In genomic region chr10:120961756-120962155, GRCm38 (mm10) we compare ENCODE assay signal across 23 mouse cellular contexts. TPM values are rescaled to one million over a fixed set of nuclear protein-coding genes. Genes with fewer than 3 reads are reported as not detected.
DNase-seq lines count a peak whose midpoint lies in the region; ATAC-seq and TF ChIP-seq lines count a peak whose summit lies in the region.
"Had no signal": no experiment of that assay in that cellular context is flagged by ENCODE, and none has a peak within 500 bp of the region (broad histone marks: within the 10 kb centered on the region; RNA-seq: fewer than 3 reads in every experiment).

No protein-coding gene starts in this region.

- H3K4me2 ChIP-seq in heart, embryonic 11.5 days, result no peak overlapping the region
- H3K4me2 ChIP-seq: embryonic facial prominence, embryonic 15.5 days; heart, embryonic 15.5 days had no signal

- TF ChIP-seq EP300 in ES-Bruce4 (IDR thresholded peaks at IDR 0.05; ENCODE audit: insufficient read depth, low read depth, low read length), result no peak

- no peaks in the 10 kb centered on the region for H3K36me3 ChIP-seq in heart, embryonic 11.5 days (ENCODE audit: control insufficient read depth, insufficient read depth, low read length)
- H3K36me3 ChIP-seq in megakaryocyte, embryonic 14.5 days (replicated peaks; ENCODE audit: low read length), result peaks cover 34% of the 10 kb centered on the region
- H3K36me3 ChIP-seq in ES-Bruce4 (ENCODE audit: control insufficient read depth, insufficient read depth, low read length, poor library complexity, severe bottlenecking), result no peaks in the 10 kb centered on the region; the same call in 1 of the 2 replicates
- H3K36me3 ChIP-seq: heart, embryonic 15.5 days had no signal

- H3K27me3 ChIP-seq in heart, embryonic 11.5 days (ENCODE audit: control insufficient read depth, insufficient read depth, low read length), result no peaks in the 10 kb centered on the region
- H3K27me3 ChIP-seq in megakaryocyte, embryonic 14.5 days (replicated peaks), result no peaks in the 10 kb centered on the region
- no peaks in the 10 kb centered on the region for H3K27me3 ChIP-seq in ES-Bruce4 (ENCODE audit: control insufficient read depth, insufficient read depth, low read length, poor library complexity, severe bottlenecking)
- H3K27me3 ChIP-seq: CH12.LX; embryonic facial prominence, embryonic 15.5 days; heart, embryonic 15.5 days had no signal

- no peak overlapping the region for H3K9ac ChIP-seq in heart, embryonic 11.5 days (ENCODE audit: low read depth, low read length)
- no peak overlapping the region for H3K9ac ChIP-seq in ES-Bruce4 (ENCODE audit: low read depth, poor library complexity, severe bottlenecking)
- H3K9ac ChIP-seq: embryonic facial prominence, embryonic 15.5 days; heart, embryonic 15.5 days; liver, postnatal 0 days had no signal

- no peak overlapping the region for H3K4me3 ChIP-seq in heart, embryonic 11.5 days (ENCODE audit: low read depth, low read length)
- peak overlapping the region; percentile 77 for H3K4me3 ChIP-seq in megakaryocyte, embryonic 14.5 days (replicated peaks)
- peak overlapping the region; percentile 27 for H3K4me3 ChIP-seq in ES-Bruce4 (ENCODE audit: low read depth, low read length)
- H3K4me3 ChIP-seq: embryonic facial prominence, embryonic 15.5 days; heart, embryonic 15.5 days; left cerebral cortex, adult 2 months; limb, embryonic 10.5 days had no signal

- ATAC-seq in heart, embryonic 11.5 days (replicated peaks; ENCODE audit: insufficient number of reproducible peaks, low FRiP score, low TSS enrichment), result no peak
- ATAC-seq in megakaryocyte, adult 5-6 weeks (ENCODE audit: poor library complexity, severe bottlenecking), result no peak
- ATAC-seq in inflammation-experienced regulatory T-cells, adult 6 months, result peak; percentile 8
- no peak for ATAC-seq in megakaryocyte-erythroid progenitor cell, adult 5-6 weeks (replicated peaks; ENCODE audit: low FRiP score, low TSS enrichment, poor library complexity, severe bottlenecking)
- ATAC-seq: hindbrain, postnatal 0 days; liver, postnatal 0 days had no signal

- H3K4me1 ChIP-seq in heart, embryonic 11.5 days (ENCODE audit: control insufficient read depth, insufficient read depth, low read length), result peaks cover 30% of the 10 kb centered on the region
- peaks cover 59% of the 10 kb centered on the region for H3K4me1 ChIP-seq in megakaryocyte, embryonic 14.5 days
- H3K4me1 ChIP-seq in ES-Bruce4 (ENCODE audit: control insufficient read depth, insufficient read depth, low read length), result peaks cover 3% of the 10 kb centered on the region

- TF ChIP-seq POLR2A in ES-Bruce4 (IDR thresholded peaks at IDR 0.05; ENCODE audit: insufficient read depth, low read length), result no peak

- DNase-seq in heart, adult 11 months, result peak; percentile 71
- DNase-seq in cerebellum, adult 11-12 months, result no peak
- DNase-seq: adrenal gland, postnatal 36 days; cerebellum, adult 2 months; cerebellum, postnatal 36 days; heart, postnatal 4 days; kidney, adult 8-10 months; kidney, postnatal 36 days; liver, postnatal 0 days; lung, postnatal 4 days; thymus, postnatal 36 days had no signal

- H3K27ac ChIP-seq in heart, embryonic 11.5 days (ENCODE audit: low read depth, low read length), result no peak overlapping the region
- H3K27ac ChIP-seq in ES-Bruce4 (ENCODE audit: insufficient read depth, low read length), result no peak overlapping the region
- H3K27ac ChIP-seq: embryonic facial prominence, embryonic 15.5 days; heart, embryonic 15.5 days; hindbrain, postnatal 0 days; left cerebral cortex, adult 2 months; limb, embryonic 10.5 days had no signal

- no peak for TF ChIP-seq CTCF in ES-Bruce4 (IDR thresholded peaks at IDR 0.05; ENCODE audit: low read depth, low read length)

- WGBS in heart, embryonic 11.5 days (ENCODE audit: insufficient replicate concordance), result 84% methylated on average over 12 of the region's 12 CpGs

- H3K9me3 ChIP-seq in heart, embryonic 11.5 days (replicated peaks; ENCODE audit: control insufficient read depth, low read length), result no peaks in the 10 kb centered on the region
- no peaks in the 10 kb centered on the region for H3K9me3 ChIP-seq in megakaryocyte, embryonic 14.5 days
- H3K9me3 ChIP-seq in ES-Bruce4 (replicated peaks; ENCODE audit: control insufficient read depth, insufficient read depth, low read length, poor library complexity, severe bottlenecking), result no peaks in the 10 kb centered on the region
- H3K9me3 ChIP-seq: embryonic facial prominence, embryonic 15.5 days; heart, embryonic 15.5 days; limb, embryonic 10.5 days had no signal

RNA-seq across cellular contexts. Expression of gene Lemd3, which starts 17.4 kb away (rescaled TPM):
- polyA plus RNA-seq in heart, embryonic 11.5 days (2014; fragmentation: Nextera tagmentation; extraction: Ambion mirVana), result 3.5 and 4.1 TPM in 2 replicates
- polyA plus RNA-seq in megakaryocyte, embryonic 14.5 days (2012; ENCODE audit: insufficient read depth, low replicate concordance), result 1.0 and 5.9 TPM in 2 replicates
- 10.9 and 14.3 TPM in 2 replicates for total RNA-seq in megakaryocyte, adult 5-6 weeks (2015)
- 16.1 and 16.5 TPM in 2 replicates for total RNA-seq in megakaryocyte, adult 5-6 weeks (2017)
- polyA plus RNA-seq in ES-Bruce4 (2011; ENCODE audit: insufficient read depth, insufficient read length, low read depth, missing spikeins), result 17.4 and 20.2 TPM in 2 replicates
- 1 to 10 TPM; 4.0 to 4.9 (median 4.7) TPM for polyA plus RNA-seq in inflammation-experienced regulatory T-cells, adult 6 months (2017; shearing (Covaris generic))
- total RNA-seq in megakaryocyte-erythroid progenitor cell, adult 5-6 weeks (2014; fragmentation: Nextera tagmentation), result 10.0 and 11.3 TPM in 2 replicates
- 15.1 and 15.3 TPM in 2 replicates for total RNA-seq in megakaryocyte-erythroid progenitor cell, adult 5-6 weeks (2017)
